Mouse (Mus musculus): ENCODE measurements around the gene Nbeal2.

Nbeal2 gene

GRCm38 (mm10) chr9:110644295-110644694 lies 9.7 kb downstream of the Nbeal2 start:
- DNase-seq = no peak

- DNase-seq = peak; percentile 78 to 86
Observed at GRCm38 (mm10) chr9:110643787-110644186, 10.2 kb downstream of the Nbeal2 start.

- peak; percentile 34 to 60 for DNase-seq
Observed at GRCm38 (mm10) chr9:110642812-110643524, 11.0 kb downstream of the Nbeal2 start.

GRCm38 (mm10) chr9:110641006-110641405 lies 13.0 kb downstream of the Nbeal2 start:
- no peak for DNase-seq

- no peak for DNase-seq
Observed at GRCm38 (mm10) chr9:110638611-110639021, 15.3 kb downstream of the Nbeal2 start.

GRCm38 (mm10) chr9:110635225-110635624 lies 18.7 kb downstream of the Nbeal2 start:
- peak; percentile 90 to 99 for DNase-seq

GRCm38 (mm10) chr9:110633882-110634281 lies 20.1 kb downstream of the Nbeal2 start:
- no peak for DNase-seq

- DNase-seq = no peak
Observed at GRCm38 (mm10) chr9:110632671-110633070, 21.3 kb downstream of the Nbeal2 start.

- DNase-seq = no peak
Observed at GRCm38 (mm10) chr9:110631651-110632275, 22.2 kb downstream of the Nbeal2 start.

GRCm38 (mm10) chr9:110631191-110631590 lies 22.8 kb downstream of the Nbeal2 start:
- peak in 1 of 2 experiments; percentile 82 for DNase-seq

- DNase-seq = peak; percentile 67 to 80
Observed at GRCm38 (mm10) chr9:110630171-110630570, 23.8 kb downstream of the Nbeal2 start.

- DNase-seq = no peak
Observed at GRCm38 (mm10) chr9:110625350-110625908, 28.5 kb downstream of the Nbeal2 start.

- DNase-seq = peak; percentile 93
Observed at GRCm38 (mm10) chr9:110624361-110625166, 29.4 kb downstream of the Nbeal2 start, which contains the start of gene Nradd. Nradd (minus strand) TSS chr9:110624452.

- no peak for DNase-seq
Observed at GRCm38 (mm10) chr9:110623416-110624195, 30.4 kb downstream of the Nbeal2 start.

GRCm38 (mm10) chr9:110622621-110623219 lies 31.2 kb downstream of the Nbeal2 start:
- no peak for DNase-seq

- DNase-seq = no peak
Observed at GRCm38 (mm10) chr9:110620685-110621084, 33.3 kb downstream of the Nbeal2 start.

- DNase-seq = no peak
Observed at GRCm38 (mm10) chr9:110620180-110620579, 33.8 kb downstream of the Nbeal2 start.

GRCm38 (mm10) chr9:110617081-110617480 lies 36.9 kb downstream of the Nbeal2 start:
- DNase-seq = peak; percentile 29 to 41

- no peak for DNase-seq
Observed at GRCm38 (mm10) chr9:110611471-110611870, 42.5 kb downstream of the Nbeal2 start.

- DNase-seq = no peak
Observed at GRCm38 (mm10) chr9:110583521-110583920, 70.4 kb downstream of the Nbeal2 start.

- DNase-seq = no peak
Observed at GRCm38 (mm10) chr9:110582161-110582560, 71.8 kb downstream of the Nbeal2 start.
